Mouse (Mus musculus) adipocyte (in vitro differentiated cells): ENCODE results near the gene Mon2.
"Not testable (repeated sequence)": the region's sequence is repeated elsewhere in the genome, so short reads cannot be mapped to it uniquely, and the experiment has no call there.

Experiments
- DNase-seq: peaks from one replicate; pipeline ENCODE4 v3.0.0-alpha.2; 2016; ENCODE audit warnings: low spot score

The Mon2 gene

DNA sequence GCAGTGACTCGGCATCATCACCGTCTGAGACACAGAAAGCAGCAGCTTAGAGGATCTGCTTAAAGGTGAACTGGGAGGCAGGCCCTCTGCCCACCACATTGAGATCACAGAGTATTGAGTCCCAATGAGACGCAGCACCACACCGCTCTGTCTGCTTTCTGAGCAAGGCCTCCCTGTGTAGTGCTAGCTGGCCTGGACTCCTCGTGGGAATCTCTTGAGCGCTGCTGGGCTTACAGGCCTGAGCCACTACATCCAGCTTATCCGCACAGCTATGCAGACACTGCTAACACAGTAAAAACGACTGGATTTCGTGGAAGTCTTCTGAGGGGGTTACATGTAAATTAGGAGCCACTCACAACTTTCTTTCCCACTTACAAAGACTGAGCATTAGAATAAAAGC is 84.7 kb downstream of the Mon2 start:
- no peak for DNase-seq

DNA sequence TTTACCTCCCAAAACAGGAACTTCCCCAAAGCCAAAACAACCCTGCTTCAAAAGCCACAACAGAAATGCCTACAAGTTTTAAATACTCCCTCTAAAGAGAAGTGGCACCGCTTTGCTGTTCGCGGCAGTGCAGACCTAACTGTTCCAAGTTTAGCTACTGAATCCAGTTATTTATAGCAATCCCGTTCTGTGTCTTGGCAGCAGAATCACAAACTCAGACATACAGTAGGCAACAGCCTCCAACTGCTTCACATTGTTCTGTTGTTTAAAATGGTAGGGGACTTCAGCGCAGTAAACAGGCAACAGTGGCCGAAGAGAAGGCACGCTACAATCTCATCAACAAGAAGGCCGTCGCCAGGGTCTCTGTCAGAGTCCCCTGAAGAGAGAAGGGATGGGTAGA is 85.3 kb downstream of the Mon2 start:
- peak; percentile 56 for DNase-seq

DNA sequence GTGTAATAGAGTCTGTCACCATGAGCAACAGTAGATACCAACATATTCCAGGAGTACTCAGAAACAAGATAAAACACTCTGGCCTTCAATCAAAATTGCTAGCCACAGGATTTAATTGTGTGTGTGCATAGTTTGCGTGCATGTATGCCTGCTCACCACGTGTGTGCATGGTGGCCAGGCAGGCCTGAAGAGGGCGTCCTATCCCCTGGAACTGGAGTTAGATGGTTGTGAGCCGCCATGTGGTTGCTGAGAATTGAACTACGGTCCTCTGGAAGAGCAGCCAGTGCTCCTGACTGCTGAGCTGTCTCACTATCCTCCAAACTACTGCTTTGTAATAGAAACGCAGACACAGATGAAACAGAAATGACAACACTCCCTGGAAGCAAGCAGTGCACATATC is 85.7 kb downstream of the Mon2 start:
- DNase-seq, result no peak

DNA sequence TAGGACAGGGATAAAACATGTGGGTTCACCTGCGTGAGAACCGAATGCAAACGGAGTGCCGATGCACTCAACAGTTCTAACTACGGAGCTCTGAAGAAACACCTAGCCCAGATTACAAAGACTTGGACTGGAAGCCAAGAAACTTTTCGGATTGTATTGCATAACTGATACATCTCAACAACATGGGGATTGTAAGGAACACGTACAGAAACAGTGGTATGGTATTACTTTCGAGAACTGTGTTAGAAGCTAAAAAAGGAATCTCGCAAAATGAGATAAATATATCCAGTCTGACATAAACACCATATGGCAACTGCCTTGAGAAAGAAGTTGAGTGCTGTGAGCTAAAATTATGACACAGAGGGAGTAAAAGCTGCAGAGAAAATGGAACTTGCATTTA is 86.4 kb downstream of the Mon2 start:
- DNase-seq, result no peak

DNA sequence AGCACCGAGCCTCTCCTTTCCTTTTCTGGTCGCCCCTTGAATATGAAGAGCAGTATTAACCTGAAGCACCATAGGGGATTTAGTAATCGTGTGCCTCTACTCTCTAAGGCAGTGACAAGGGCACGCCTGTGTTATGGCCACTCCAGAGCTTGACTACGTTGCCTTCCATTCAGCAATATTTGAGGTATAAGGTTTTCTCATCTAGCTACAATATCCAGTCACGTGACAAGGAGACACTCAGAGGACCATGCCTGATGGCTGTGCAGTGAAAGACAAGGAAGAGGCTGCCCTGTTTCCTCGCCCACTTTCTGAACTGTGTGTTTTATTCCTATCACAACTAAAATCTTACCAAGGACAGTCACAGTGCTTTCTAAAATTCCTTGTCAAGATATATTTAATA is 87.9 kb downstream of the Mon2 start:
- no peak for DNase-seq

DNA sequence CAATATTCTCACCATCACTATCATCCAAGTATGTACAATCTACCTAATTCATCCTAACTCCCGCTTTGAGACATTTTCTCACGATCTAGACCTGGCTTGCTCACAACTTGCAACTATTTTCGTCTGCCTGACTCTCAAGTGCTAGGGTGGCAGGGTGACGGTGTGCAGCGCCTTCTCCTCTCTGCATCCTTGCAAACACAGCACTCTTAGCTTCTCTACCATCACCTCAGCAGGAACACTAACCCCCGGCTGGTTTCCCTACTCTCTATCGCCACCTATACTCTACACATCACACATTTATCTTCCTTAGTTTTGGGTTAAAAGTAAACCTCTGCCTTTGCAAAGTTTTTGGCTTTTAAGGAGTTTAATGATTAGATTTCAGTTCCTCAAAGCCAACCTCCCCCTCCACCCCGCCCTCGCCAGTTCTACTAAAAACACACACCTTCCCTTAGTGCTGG is 88.6 kb downstream of the Mon2 start:
- DNase-seq, result peak; percentile 56

DNA sequence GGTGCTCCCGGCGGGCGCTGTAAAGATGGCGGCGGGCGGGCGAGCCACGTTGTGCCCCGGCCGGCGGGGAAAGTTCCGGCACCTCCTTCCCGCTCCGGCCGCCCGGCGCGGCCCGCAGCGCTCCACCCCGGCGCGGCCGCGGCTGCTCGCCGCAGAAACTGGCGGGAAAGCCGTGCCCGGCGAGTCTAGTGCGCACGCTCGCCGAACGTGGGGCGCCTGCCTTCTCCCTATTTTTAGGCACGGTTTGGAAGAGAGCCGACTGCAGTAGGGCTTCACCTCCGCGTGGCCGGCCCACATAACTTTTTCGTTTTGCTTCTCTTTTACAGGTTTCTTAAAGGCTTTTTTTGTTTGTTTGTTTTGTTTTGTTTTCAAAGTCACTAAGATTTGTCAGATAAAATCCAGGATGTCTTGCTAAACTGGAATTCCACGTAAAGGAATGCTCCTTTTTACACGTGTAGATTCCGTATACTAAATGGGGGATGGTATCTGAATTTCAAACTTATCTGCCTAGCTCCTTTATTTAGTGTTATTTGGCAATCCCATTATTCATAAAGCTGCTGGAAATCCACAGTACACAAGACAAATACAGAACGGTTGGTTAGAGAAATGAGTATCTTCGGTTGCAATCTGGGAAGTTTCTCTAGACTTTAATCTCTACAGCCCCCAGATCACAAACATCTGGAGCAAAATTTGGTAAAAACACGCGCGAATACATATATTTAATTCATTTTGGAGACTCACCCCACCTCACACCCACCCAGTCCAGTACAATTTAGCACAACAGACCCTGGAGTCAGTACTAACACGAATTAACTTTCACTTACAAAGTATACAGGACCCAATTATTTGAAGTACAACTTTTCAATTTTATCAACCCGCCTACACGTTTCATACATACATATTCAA is 89.7 kb downstream of the Mon2 start:
- peak; percentile 75 for DNase-seq

DNA sequence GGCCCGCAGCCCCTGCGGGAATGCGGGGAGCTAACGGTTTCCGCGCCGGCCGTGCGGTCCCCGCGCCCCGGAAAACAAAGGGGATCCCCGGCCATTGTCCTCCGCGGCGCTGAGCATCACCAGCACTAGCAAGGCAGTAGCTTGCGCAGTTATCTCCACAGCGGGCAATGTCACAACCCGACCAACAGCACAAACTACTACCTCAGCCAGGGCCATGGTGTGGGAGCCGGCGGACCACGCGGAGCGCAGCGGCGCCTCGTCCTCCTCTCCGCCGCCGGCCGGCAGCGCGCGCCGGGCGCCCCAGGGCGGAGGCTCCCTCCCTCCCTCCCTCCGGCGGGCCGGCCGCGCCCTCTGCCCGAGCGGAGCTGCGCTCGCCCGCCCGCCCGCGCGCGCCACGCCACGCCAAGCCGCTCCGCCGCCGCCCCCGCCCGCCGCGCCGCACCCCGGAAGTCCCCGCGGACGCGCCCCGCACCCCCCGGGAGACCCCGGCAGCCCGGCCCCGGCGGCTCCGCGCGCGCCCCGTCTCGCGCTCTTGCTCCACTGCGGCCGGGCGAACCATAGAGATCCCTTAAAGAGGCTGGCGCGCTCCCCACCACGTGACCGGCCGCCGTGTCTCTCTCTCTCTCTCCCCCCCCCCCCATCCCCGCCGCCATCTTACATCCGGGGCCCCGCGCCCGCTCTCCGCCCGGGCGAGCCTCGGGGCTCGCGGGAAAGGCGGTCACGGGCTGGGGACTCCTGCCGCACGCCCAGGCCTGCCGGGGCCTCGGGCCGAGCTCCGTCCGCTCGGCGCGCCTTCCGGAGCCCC is 90.6 kb downstream of the Mon2 start:
- peak; percentile 77 for DNase-seq

DNA sequence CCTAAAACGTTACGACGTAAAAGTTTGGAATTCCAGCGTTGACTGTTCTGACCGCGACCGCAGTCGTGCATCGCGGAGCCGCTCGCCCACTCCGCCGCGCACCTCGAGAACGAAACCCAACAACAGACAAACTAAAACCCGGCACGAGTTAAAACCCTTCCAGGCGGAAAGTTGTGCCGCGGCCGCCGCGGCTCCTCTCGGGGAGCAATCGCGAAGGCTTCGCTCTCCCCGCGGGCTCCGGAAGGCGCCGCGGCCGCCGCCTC is 91.1 kb downstream of the Mon2 start:
- peak; percentile 47 for DNase-seq

DNA sequence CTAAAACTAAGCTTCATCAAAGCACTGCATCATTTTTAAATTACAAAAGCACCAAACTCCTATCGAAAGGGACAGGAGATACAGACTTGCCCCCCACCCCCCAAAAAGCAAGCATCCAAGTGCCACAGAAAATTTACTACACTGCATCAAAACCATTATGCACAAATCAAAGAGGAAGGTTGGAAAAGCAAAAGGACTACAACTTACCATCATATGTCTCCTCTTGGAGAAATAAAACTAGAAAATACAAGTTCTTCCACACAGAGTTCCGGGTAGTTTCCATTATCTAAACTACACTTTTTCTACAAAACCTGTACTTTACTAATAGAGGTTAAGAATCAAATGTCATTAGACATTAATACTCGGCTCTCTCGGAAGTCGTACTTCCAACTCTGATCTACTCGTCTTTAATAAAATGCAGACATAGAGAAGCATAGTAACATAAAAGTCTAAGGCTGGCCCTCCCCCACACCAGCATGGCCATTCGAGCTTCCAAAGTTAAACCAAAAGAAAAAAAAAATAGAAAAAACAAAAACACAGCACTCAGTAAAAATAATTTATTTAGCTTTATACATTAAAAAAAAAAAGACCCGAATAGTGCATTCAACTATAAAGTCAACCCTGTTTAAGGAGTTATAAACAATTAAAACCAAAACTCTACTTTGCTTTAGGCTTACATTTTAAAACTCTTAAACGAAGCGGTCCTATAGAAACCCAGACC is 91.6 kb downstream of the Mon2 start:
- peak; percentile 30 for DNase-seq

DNA sequence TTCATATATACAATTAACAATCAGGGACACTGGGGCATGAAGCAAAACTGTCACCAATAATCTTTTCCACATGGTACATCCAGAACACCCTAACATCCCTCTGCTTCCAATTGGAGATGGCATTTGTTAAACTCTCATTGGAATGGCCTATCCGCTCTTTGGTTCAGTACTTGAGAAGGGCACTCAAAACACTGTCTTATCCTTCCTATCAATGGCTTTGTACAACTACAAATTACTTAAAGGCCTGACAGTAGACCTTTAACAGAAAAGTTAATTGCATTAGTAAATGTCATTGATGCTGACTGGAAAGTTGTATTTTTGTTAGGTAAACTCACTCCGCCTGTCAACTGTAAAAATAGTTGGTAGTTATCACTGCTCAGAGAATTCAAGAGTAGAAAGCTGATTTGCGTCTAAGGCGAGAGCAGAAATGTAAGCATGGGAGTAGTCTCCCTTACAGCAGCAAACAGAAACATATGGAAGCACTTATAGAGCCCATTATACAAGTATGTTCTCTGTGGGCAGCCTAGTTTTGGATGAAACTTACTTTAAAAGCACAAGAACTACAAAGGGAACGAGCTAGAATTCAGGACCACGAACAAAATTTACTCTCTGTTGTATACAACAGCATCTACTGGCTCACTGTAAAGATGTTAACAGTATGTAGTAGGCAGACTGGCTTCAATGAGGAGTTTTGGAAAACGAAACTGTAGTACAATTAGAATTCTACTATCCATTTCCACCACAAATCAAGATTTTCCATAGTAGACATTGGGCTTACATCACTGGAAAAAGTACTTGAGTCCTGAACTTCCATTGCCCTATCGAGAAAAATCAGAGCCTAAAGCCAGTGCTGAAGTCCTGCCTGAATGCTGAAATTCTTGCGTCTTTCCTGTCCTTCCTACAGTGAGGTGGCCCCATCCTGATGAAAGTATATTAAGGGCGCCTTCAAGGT is 92.5 kb downstream of the Mon2 start:
- peak; percentile 34 for DNase-seq

DNA sequence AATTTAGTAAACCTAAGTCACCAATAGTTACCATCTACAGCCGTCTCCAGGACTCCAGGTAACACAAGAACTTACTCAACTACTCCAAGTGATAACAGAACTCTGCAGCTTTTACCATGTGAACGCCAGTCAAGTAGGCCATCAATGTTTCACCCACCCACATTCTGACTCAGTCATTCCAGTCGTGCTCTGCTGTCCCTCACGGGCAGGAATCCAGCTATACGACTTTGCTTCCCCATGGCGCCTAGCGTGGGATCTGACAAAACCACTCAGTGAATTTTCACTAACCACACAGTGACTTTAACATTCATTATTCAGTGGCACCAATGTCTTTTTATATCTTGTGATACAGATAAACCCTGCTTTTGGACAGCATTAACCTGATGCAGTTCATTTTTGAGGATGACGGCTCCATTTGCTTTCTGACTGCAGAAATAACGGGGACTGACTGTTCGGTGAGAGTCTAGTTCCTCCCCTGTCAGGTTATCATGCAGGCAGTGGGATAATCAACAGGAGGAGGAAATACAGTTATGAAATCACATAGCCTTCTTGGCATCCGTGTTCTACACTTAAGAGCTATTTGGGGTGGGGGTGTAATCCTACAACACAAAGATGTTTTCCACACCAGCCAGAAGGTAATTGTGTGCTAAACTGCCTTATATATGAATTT is 93.3 kb downstream of the Mon2 start:
- peak; percentile 34 for DNase-seq

DNA sequence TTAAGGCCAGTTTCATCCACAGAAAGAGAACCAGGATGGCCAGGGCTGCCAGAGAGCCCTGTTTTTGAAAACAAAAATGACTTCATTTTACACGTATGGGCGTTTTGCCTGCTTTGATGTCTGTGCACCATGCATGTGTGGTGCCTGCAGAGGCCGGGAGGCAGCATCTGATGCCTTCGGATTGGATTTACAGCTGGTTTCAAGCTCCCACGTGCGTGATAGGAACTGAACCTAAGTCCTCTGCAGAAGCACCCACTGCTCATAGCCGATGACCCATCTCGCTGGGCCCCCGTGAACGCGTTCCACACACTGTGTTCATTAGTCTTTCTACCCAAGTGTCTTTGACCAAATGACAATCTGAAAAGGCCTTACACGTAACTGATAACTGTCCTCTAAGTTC is 96.2 kb downstream of the Mon2 start:
- no peak for DNase-seq

DNA sequence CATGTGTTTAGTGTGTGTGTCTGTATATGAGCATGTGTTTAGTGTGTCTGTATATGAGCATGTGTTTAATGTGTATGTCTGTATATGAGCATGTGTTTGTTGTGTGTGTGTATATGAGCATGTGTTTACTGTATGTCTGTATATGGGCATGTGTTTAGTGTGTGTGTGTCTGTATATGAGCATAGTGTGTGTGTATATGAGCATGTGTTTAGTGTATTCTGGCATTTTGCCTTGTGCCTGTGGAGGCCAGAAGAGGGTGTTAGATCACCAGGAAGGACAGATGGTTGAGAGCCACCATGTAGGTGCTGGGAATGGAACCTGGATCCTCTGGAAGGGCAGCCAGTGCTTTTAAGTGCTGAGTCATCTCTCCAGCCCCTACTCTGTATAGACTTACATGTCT is 96.9 kb downstream of the Mon2 start:
- DNase-seq, result no peak

DNA sequence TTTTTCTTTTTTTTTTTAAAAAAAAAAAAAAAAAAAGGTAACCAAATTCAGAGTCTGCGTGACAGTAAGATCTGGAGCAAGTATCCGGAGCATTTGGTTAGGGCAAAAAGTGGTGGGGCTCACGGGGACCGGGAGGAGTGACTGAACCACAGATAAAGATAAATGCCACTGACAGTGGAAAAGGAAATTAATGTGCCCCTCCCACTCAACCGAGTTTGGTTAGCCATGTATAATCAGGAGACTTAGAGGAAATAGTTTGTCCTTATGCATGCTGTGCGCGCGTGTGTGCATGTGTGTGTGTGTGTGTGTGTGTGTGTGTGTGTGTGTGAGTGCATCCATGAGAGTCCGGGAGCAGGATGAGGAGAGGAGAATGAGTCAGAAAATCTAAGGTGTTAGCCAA is 100.3 kb downstream of the Mon2 start:
- DNase-seq, result no peak

DNA sequence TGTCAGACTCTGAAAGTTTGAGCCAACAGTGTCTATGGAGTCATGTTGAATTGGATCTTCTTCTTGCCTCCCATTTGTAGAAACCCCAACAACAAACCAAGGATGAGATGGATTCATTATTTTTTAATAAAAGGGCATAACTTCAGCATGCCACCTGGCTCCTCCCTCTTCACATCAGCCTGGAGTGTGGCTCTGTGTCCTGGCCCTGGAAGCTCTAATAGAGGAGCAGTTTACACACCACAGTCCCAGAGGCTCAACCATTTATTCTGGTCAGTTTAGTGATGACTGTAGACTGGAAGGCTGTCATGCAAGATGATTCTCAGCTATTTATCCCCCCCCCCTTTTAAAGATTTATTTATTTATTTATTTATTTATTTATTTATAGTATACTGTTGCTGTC is 103.1 kb downstream of the Mon2 start:
- DNase-seq, result no peak

DNA sequence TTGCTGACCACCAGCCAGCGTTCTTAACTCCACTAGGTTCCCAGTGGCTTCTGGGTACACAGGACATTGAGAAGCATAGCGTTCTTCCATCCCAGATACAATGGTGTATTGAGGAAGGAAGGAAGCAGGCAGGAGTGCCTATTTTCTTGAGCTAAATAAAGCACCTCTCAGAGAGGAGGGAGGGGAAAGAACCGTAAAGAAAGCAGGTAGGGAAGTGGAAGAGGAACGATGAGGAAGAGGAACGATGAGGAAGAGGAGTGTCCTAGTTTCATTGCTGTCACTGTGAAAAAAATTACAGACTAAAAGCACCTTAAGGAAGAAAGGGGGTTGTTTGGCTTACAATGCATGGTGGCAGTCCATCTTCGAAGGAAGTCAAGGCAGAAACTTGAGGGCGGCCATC is 106.1 kb downstream of the Mon2 start:
- DNase-seq, result no peak

DNA sequence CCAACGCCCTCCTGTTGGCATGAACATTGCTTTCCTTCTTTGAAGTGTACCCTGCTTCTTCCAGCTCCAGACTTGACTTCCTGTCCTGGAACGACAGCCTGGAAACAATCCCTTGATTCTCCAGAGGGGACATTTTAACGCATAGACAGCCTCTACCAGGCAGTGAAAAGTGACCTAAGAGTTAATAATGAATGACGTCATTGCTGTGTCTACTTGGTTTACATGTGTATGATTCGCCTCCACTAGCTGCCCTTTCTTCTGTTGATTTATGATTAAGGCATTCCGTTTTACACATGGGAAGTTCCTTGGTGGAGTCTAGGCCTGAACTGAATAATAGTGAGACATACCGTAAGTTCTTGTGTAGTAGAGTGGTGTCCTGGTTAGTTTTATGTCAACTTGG is 109.9 kb downstream of the Mon2 start:
- DNase-seq, result no peak

DNA sequence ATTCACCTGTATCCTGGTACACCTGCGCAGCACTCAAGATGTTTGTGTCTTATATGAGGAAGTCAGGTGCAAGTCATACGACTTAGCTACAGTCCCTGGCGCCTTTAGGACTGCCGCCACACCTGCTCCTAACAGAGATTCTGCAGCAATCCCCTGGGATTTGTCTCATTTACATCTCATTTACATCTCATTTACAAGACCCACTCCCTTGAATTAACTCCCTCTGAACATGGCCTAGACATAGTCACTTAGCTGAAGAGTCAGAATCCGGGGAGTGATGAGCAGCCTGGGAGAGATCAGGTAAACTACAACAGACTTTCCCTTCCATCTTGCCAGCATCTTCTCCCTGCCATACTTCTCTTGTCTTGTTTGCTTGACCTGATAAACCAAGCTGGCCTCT is 110.7 kb downstream of the Mon2 start:
- not testable (repeated sequence) for DNase-seq

DNA sequence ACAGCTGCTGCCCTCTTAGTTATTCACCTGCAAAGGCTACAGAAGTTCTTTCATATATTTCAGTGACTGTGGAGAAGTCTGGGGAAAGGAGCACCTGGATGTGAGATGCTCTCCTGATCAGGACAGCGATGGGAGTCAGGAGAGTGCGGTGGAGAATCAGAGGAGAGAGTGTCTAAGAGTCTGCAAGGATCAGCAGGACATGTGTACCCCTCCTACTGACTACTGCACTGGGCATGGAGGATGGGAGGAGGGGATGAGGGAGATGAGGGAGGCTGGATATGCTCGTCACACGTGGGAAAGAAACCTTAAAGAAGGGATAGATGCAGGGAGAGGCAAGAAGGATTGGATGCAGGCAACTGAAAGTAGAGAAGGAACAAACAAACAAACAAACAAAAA is 112.1 kb downstream of the Mon2 start:
- DNase-seq, result no peak
